8 mouse cellular contexts compared by ENCODE assay signal in genomic region chr8:95142075-95142831, GRCm38 (mm10).
DNase-seq lines count a peak whose midpoint lies in the region; ATAC-seq lines count a peak whose summit lies in the region.

No protein-coding gene starts in this region.

- WGBS in embryonic facial prominence, embryonic 12.5 days, result 1% methylated on average over 49 of the region's 66 CpGs
- under 1% methylated on average over 40 of the region's 66 CpGs for WGBS in limb, embryonic 13.5 days
- under 1% methylated on average over 63 of the region's 66 CpGs for WGBS in midbrain, embryonic 14.5 days

- H3K9ac ChIP-seq in embryonic facial prominence, embryonic 12.5 days, result peak overlapping the region; percentile 72
- H3K9ac ChIP-seq in limb, embryonic 13.5 days, result peak overlapping the region; percentile 81
- peak overlapping the region; percentile 82 for H3K9ac ChIP-seq in midbrain, embryonic 14.5 days (replicated peaks; ENCODE audit: low read length)

- H3K27ac ChIP-seq in embryonic facial prominence, embryonic 12.5 days, result peak overlapping the region; percentile 33; the same call in 1 of the 2 replicates
- H3K27ac ChIP-seq in limb, embryonic 13.5 days, result peak overlapping the region; percentile 77; the same call in 1 of the 2 replicates
- peak overlapping the region; percentile 68 for H3K27ac ChIP-seq in midbrain, embryonic 14.5 days (replicated peaks; ENCODE audit: low read depth, low read length)

- H3K4me1 ChIP-seq in embryonic facial prominence, embryonic 12.5 days, result peaks cover 35% of the 10 kb centered on the region
- H3K4me1 ChIP-seq in limb, embryonic 13.5 days, result peaks cover 54% of the 10 kb centered on the region
- H3K4me1 ChIP-seq in midbrain, embryonic 14.5 days (ENCODE audit: control insufficient read depth, insufficient read depth, low read length), result peaks cover 36% of the 10 kb centered on the region

- peak; percentile 18; the same call in 1 of the 2 replicates for ATAC-seq in embryonic facial prominence, embryonic 12.5 days (ENCODE audit: insufficient number of reproducible peaks, insufficient read depth, low FRiP score, low TSS enrichment)
- peak; percentile 71 for ATAC-seq in limb, embryonic 13.5 days (ENCODE audit: low FRiP score, low read depth)
- peak; percentile 74 for ATAC-seq in midbrain, embryonic 14.5 days (ENCODE audit: low FRiP score, low TSS enrichment)

- DNase-seq in spleen, adult 18-20 months, result peak; percentile 35 to 50
- no peak for DNase-seq in spleen, adult 12 weeks (ENCODE audit: low spot score)
- DNase-seq in heart, adult 9 months (ENCODE audit: low spot score in 2 of 2), result peak; percentile 73 to 75
- DNase-seq in kidney, adult 9 months, result peak; percentile 88
- DNase-seq in midbrain, embryonic 14.5 days, result peak; percentile 94
- peak; percentile 48 to 55 for DNase-seq in spleen, postnatal 36 days (ENCODE audit: low spot score in 2 of 2)

- H3K4me3 ChIP-seq in embryonic facial prominence, embryonic 12.5 days, result peak overlapping the region; percentile 67
- H3K4me3 ChIP-seq in limb, embryonic 13.5 days, result peak overlapping the region; percentile 55
- peak overlapping the region; percentile 65 for H3K4me3 ChIP-seq in midbrain, embryonic 14.5 days (replicated peaks; ENCODE audit: low read depth, low read length)

- H3K27me3 ChIP-seq in embryonic facial prominence, embryonic 12.5 days, result peaks cover 7% of the 10 kb centered on the region
- peaks cover 23% of the 10 kb centered on the region for H3K27me3 ChIP-seq in limb, embryonic 13.5 days
- peaks cover 4% of the 10 kb centered on the region; the same call in 1 of the 2 replicates for H3K27me3 ChIP-seq in midbrain, embryonic 14.5 days (ENCODE audit: control insufficient read depth, insufficient read depth, low read length)

- no peaks in the 10 kb centered on the region for H3K36me3 ChIP-seq in embryonic facial prominence, embryonic 12.5 days
- 0 out of 2 replicates have a peak, but pooled peaks cover under 1% of the 10 kb centered on the region for H3K36me3 ChIP-seq in limb, embryonic 13.5 days
- H3K36me3 ChIP-seq in midbrain, embryonic 14.5 days (ENCODE audit: control insufficient read depth, insufficient read depth, low read length), result no peaks in the 10 kb centered on the region

- peak overlapping the region; percentile 95 for H3K4me2 ChIP-seq in embryonic facial prominence, embryonic 12.5 days (replicated peaks)
- peak overlapping the region; percentile 87 for H3K4me2 ChIP-seq in limb, embryonic 13.5 days (replicated peaks)
- peak overlapping the region; percentile 95 for H3K4me2 ChIP-seq in midbrain, embryonic 14.5 days (ENCODE audit: low read length)

- H3K9me3 ChIP-seq in embryonic facial prominence, embryonic 12.5 days, result no peaks in the 10 kb centered on the region
- H3K9me3 ChIP-seq in limb, embryonic 13.5 days, result no peaks in the 10 kb centered on the region
- H3K9me3 ChIP-seq in midbrain, embryonic 14.5 days (ENCODE audit: control insufficient read depth, low read length), result no peaks in the 10 kb centered on the region

Comparison
In these comparisons a context has a peak if more than half of its experiments do, and no peak if none do; other contexts are left out.
1. ATAC-seq: peak in every context shown above with its lines; median percentile 74 in midbrain, embryonic 14.5 days; 71 in limb, embryonic 13.5 days; 18 in embryonic facial prominence, embryonic 12.5 days.